Mouse (Mus musculus) myocyte (in vitro differentiated cells): Measurements from ENCODE around the gene Usp18. TPM values are rescaled to one million over a fixed set of nuclear protein-coding genes. Genes with fewer than 3 reads are reported as not detected.

Experiments
- H3K27me3 ChIP-seq: one replicate; pipeline ENCODE4 v1.6.1; 2011; ENCODE audit not compliant: control insufficient read depth, insufficient read depth, insufficient read length
- H3K36me3 ChIP-seq: one replicate; pipeline ENCODE4 v1.6.1; 2011; ENCODE audit not compliant: control insufficient read depth, insufficient read depth
- H3K4me2 ChIP-seq: one replicate; pipeline ENCODE4 v1.6.1; 2011; ENCODE audit warnings: low read depth, control low read depth
- H3K4me3 ChIP-seq: one replicate; pipeline ENCODE4 v1.5.1; 2011; ENCODE audit warnings: mild to moderate bottlenecking, control low read depth, moderate library complexity
- H3K79me2 ChIP-seq: one replicate; pipeline ENCODE4 v1.6.1; 2011; ENCODE audit not compliant: control insufficient read depth, insufficient read depth
- H3ac ChIP-seq: one replicate; pipeline ENCODE4 v1.6.1; 2011; ENCODE audit not compliant: control insufficient read depth, insufficient read length
- CEBPB ChIP-seq: IDR thresholded peaks from 2 replicates; pipeline ENCODE4 v1.6.1; 2011; ENCODE audit warnings: mild to moderate bottlenecking, moderate library complexity; ENCODE audit not compliant: poor library complexity, insufficient read depth, severe bottlenecking
- E2F4 ChIP-seq: IDR thresholded peaks from one replicate; pipeline ENCODE4 v1.6.1; 2011; ENCODE audit warnings: mild to moderate bottlenecking, control low read depth, moderate library complexity; ENCODE audit not compliant: insufficient read depth
- MAX ChIP-seq: IDR thresholded peaks from one replicate; pipeline ENCODE4 v1.6.1; 2011; ENCODE audit warnings: low read depth, mild to moderate bottlenecking, control low read depth
- MYOD1 ChIP-seq, 3 experiments: IDR thresholded peaks; one replicate each; pipeline ENCODE4 v1.6.1; 2011; ENCODE audit warnings: control low read depth in 2 of 3, low read depth in 2 of 3, mild to moderate bottlenecking in 2 of 3, moderate library complexity in 1 of 3; ENCODE audit not compliant: insufficient read length in 2 of 3, control insufficient read depth in 1 of 3
- MYOG ChIP-seq, 3 experiments: IDR thresholded peaks; one replicate each; pipeline ENCODE4 v1.6.1; 2011; ENCODE audit warnings: control low read depth in 2 of 3, low read depth in 2 of 3, mild to moderate bottlenecking in 2 of 3; ENCODE audit not compliant: insufficient read length in 2 of 3, control insufficient read depth in 1 of 3, insufficient read depth in 1 of 3
- POLR2A ChIP-seq: IDR thresholded peaks from one replicate; pipeline ENCODE4 v1.6.1; 2011; ENCODE audit warnings: low read depth, mild to moderate bottlenecking, control low read depth, moderate library complexity; ENCODE audit not compliant: insufficient read length
- POLR2AphosphoS2 ChIP-seq: IDR thresholded peaks from one replicate; pipeline ENCODE4 v1.6.1; 2011; ENCODE audit warnings: low read depth, control low read depth; ENCODE audit not compliant: insufficient read length
- REST ChIP-seq: IDR thresholded peaks from one replicate; pipeline ENCODE4 v1.6.1; 2011; ENCODE audit warnings: mild to moderate bottlenecking, control low read depth, moderate library complexity; ENCODE audit not compliant: insufficient read depth, insufficient read length
- SRF ChIP-seq: IDR thresholded peaks from one replicate; pipeline ENCODE4 v1.6.1; 2011; ENCODE audit warnings: low read depth; ENCODE audit not compliant: control insufficient read depth, insufficient read length
- TCF12 ChIP-seq: IDR thresholded peaks from one replicate; pipeline ENCODE4 v1.6.1; 2011; ENCODE audit warnings: mild to moderate bottlenecking, control low read depth; ENCODE audit not compliant: poor library complexity, insufficient read depth, severe bottlenecking
- TCF3 ChIP-seq: IDR thresholded peaks from one replicate; pipeline ENCODE4 v1.6.1; 2011; ENCODE audit warnings: low read depth, control low read depth; ENCODE audit not compliant: insufficient read length
- USF1 ChIP-seq: IDR thresholded peaks from one replicate; pipeline ENCODE4 v1.6.1; 2011; ENCODE audit warnings: low read depth, mild to moderate bottlenecking, control low read depth, moderate library complexity
- polyA plus RNA-seq: library from polyadenylated mRNA; unstranded; fragments of >200 nt; fragmentation: generic; extraction: Trizol; gene quantifications from one replicate; pipeline ENCODE4 v1.2.1, GENCODE M21; 2012; ENCODE audit warnings: missing spikeins

Gene Usp18
- polyA plus RNA-seq, 1 experiment: 0.07 TPM

GRCm38 (mm10) chr6:121232652-121233051 is 13.1 kb upstream of the Usp18 start:
- TF ChIP-seq USF1 (no peak), MAX (no peak), TCF3 (no peak), CEBPB (no peak), SRF (no peak), REST (no peak), POLR2AphosphoS2 (no peak), MYOG (IDR thresholded peaks at IDR 0.05; ENCODE audit: control insufficient read depth in 1 of 3, insufficient read depth in 1 of 3, insufficient read length in 2 of 3, low read depth in 2 of 3) (no peak), MYOD1 (IDR thresholded peaks at IDR 0.05; ENCODE audit: control insufficient read depth in 1 of 3, insufficient read length in 2 of 3, low read depth in 2 of 3) (no peak), TCF12 (no peak), E2F4 (no peak)
- H3K4me3 ChIP-seq: no peak overlapping the region
- H3K79me2 ChIP-seq: no peaks in the 10 kb centered on the region
- H3K27me3 ChIP-seq: peaks cover 9% of the 10 kb centered on the region
- no peak overlapping the region for H3K4me2 ChIP-seq
- no peak overlapping the region for H3ac ChIP-seq
- H3K36me3 ChIP-seq: no peaks in the 10 kb centered on the region

GRCm38 (mm10) chr6:121236386-121236785 is 9.3 kb upstream of the Usp18 start:
- no peak overlapping the region for H3K4me2 ChIP-seq
- no peaks in the 10 kb centered on the region for H3K36me3 ChIP-seq

GRCm38 (mm10) chr6:121238209-121238608 is 7.5 kb upstream of the Usp18 start:
- no peak for TF ChIP-seq MAX
- no peak for TF ChIP-seq POLR2A
- TF ChIP-seq REST: no peak
- TF ChIP-seq E2F4: no peak
- TF ChIP-seq MYOD1 (IDR thresholded peaks at IDR 0.05; ENCODE audit: control insufficient read depth in 1 of 3, insufficient read length in 2 of 3, low read depth in 2 of 3): no peak

More at GRCm38 (mm10) chr6:121236386-121236785, 9.3 kb upstream of the Usp18 start:
- Histone ChIP-seq H3K79me2 (no peaks in the 10 kb centered on the region), H3ac (no peak overlapping the region), H3K4me3 (no peak overlapping the region), H3K27me3 (peaks cover 23% of the 10 kb centered on the region)
- TF ChIP-seq MYOG (IDR thresholded peaks at IDR 0.05; ENCODE audit: control insufficient read depth in 1 of 3, insufficient read depth in 1 of 3, insufficient read length in 2 of 3, low read depth in 2 of 3): no peak
- no peak for TF ChIP-seq POLR2AphosphoS2
- no peak for TF ChIP-seq REST
- no peak for TF ChIP-seq TCF3
- TF ChIP-seq MYOD1 (IDR thresholded peaks at IDR 0.05; ENCODE audit: control insufficient read depth in 1 of 3, insufficient read length in 2 of 3, low read depth in 2 of 3): no peak
- TF ChIP-seq USF1: no peak
- no peak for TF ChIP-seq MAX
- no peak for TF ChIP-seq POLR2A
- no peak for TF ChIP-seq SRF
- no peak for TF ChIP-seq E2F4
- TF ChIP-seq CEBPB: no peak
- no peak for TF ChIP-seq TCF12

GRCm38 (mm10) chr6:121241780-121242179 is 3.9 kb upstream of the Usp18 start:
- TF ChIP-seq MYOD1 (IDR thresholded peaks at IDR 0.05; ENCODE audit: control insufficient read depth in 1 of 3, insufficient read length in 2 of 3, low read depth in 2 of 3): no peak
- TF ChIP-seq POLR2AphosphoS2: no peak
- no peak for TF ChIP-seq E2F4
- no peak for TF ChIP-seq MYOG (IDR thresholded peaks at IDR 0.05; ENCODE audit: control insufficient read depth in 1 of 3, insufficient read depth in 1 of 3, insufficient read length in 2 of 3, low read depth in 2 of 3)
- no peak for TF ChIP-seq USF1
- TF ChIP-seq POLR2A: no peak
- TF ChIP-seq MAX: no peak
- TF ChIP-seq TCF12: no peak
- TF ChIP-seq CEBPB: no peak
- TF ChIP-seq TCF3: no peak
- TF ChIP-seq SRF: no peak
- no peak for TF ChIP-seq REST
- H3K4me3 ChIP-seq: no peak overlapping the region
- H3K79me2 ChIP-seq: no peaks in the 10 kb centered on the region
- no peak overlapping the region for H3K4me2 ChIP-seq
- H3K27me3 ChIP-seq: peaks cover 30% of the 10 kb centered on the region
- no peak overlapping the region for H3ac ChIP-seq
- H3K36me3 ChIP-seq: no peaks in the 10 kb centered on the region

More at GRCm38 (mm10) chr6:121238209-121238608, 7.5 kb upstream of the Usp18 start:
- no peaks in the 10 kb centered on the region for H3K36me3 ChIP-seq
- no peak overlapping the region for H3ac ChIP-seq
- no peak overlapping the region for H3K4me3 ChIP-seq
- no peak overlapping the region for H3K4me2 ChIP-seq
- H3K27me3 ChIP-seq: peaks cover 22% of the 10 kb centered on the region
- H3K79me2 ChIP-seq: no peaks in the 10 kb centered on the region

GRCm38 (mm10) chr6:121243161-121243560 is 2.5 kb upstream of the Usp18 start:
- Histone ChIP-seq H3K4me3 (no peak overlapping the region), H3K4me2 (no peak overlapping the region), H3K79me2 (no peaks in the 10 kb centered on the region), H3ac (no peak overlapping the region), H3K27me3 (peaks cover 36% of the 10 kb centered on the region), H3K36me3 (no peaks in the 10 kb centered on the region)
- no peak for TF ChIP-seq E2F4
- TF ChIP-seq POLR2A: no peak
- TF ChIP-seq SRF: no peak
- no peak for TF ChIP-seq TCF12
- TF ChIP-seq REST: no peak
- no peak for TF ChIP-seq TCF3
- TF ChIP-seq MAX: no peak
- no peak for TF ChIP-seq POLR2AphosphoS2
- TF ChIP-seq MYOG (IDR thresholded peaks at IDR 0.05; ENCODE audit: control insufficient read depth in 1 of 3, insufficient read depth in 1 of 3, insufficient read length in 2 of 3, low read depth in 2 of 3): no peak
- no peak for TF ChIP-seq MYOD1 (IDR thresholded peaks at IDR 0.05; ENCODE audit: control insufficient read depth in 1 of 3, insufficient read length in 2 of 3, low read depth in 2 of 3)
- no peak for TF ChIP-seq CEBPB
- no peak for TF ChIP-seq USF1
